Mouse (Mus musculus) left cerebral cortex, postnatal 4 days (tissue): ENCODE data around the gene Tmem129. TPM values are rescaled to one million over a fixed set of nuclear protein-coding genes. Genes with fewer than 3 reads are reported as not detected.

Experiments
- total RNA-seq, 2 experiments: library from RNA; stranded (reverse); gene quantifications; 2 replicates each; pipeline ENCODE4 v1.2.3; 2021

Gene Tmem129
- total RNA-seq, 2 experiments from 2014 or later, result 15.2 to 17.6 TPM

Other genes with a start within 250 kb of the Tmem129 start
- not detected for gene Nkx1-1, start 224.4 kb downstream of the Tmem129 start, total RNA-seq
- 10 to 100 TPM; 16.1 to 17.3 TPM for gene Fam53a, start 28.8 kb downstream of the Tmem129 start, total RNA-seq
- under 1 TPM; 0.20 to 0.86 TPM for gene Gm9903, start 28.5 kb downstream of the Tmem129 start, total RNA-seq
- 10 to 100 TPM; 36.1 to 39.2 TPM for gene Slbp, start 5.8 kb downstream of the Tmem129 start, total RNA-seq
- gene Tacc3, start 288 bp downstream of the Tmem129 start, total RNA-seq, result 10 to 100 TPM; 14.9 to 15.3 TPM
- gene Fgfr3, start 63.3 kb upstream of the Tmem129 start, total RNA-seq, result 10 to 100 TPM; 59.3 to 59.7 TPM
- gene Letm1, start 124.4 kb upstream of the Tmem129 start, total RNA-seq, result 100 to 1,000 TPM; 101 to 110 TPM
- gene Nsd2, start 162.3 kb upstream of the Tmem129 start, total RNA-seq, result 100 to 1,000 TPM; 223 to 230 TPM